Mouse (Mus musculus): ENCODE measurements around the gene Pla1a.

- TF ChIP-seq CTCF (IDR thresholded peaks at IDR 0.05; ENCODE audit: low read depth) (no peak), EP300 (optimal IDR thresholded peaks at IDR 0.05) (no peak)
Measured at GRCm38 (mm10) chr16:38434295-38434795, 1.4 kb upstream of the Pla1a start.
